Mouse (Mus musculus) spleen, adult 2 months (tissue): Measurements from ENCODE around the gene Tmpo. TPM values are rescaled to one million over a fixed set of nuclear protein-coding genes. Genes with fewer than 3 reads are reported as not detected.

ENCODE experiments used
- DNase-seq, 2 experiments: peaks; one replicate each; pipeline versions ENCODE4 v3.0.0 to v3.0.0-alpha.2; 2012 to 2021; ENCODE audit warnings: low spot score in 2 of 2, low read depth in 1 of 2
- H3K27ac ChIP-seq: fragments of 200-500 bp; 2 replicates; pipeline ENCODE4 v1.5.1; 2012; ENCODE audit warnings: low read length, inconsistent platforms; ENCODE audit not compliant: insufficient read depth
- H3K27me3 ChIP-seq: fragments of 200-500 bp; 2 replicates; pipeline ENCODE4 v1.6.1; 2012; ENCODE audit warnings: mild to moderate bottlenecking, moderate library complexity, low read length, inconsistent platforms; ENCODE audit not compliant: control insufficient read depth, insufficient read depth
- H3K36me3 ChIP-seq: fragments of 200-500 bp; 2 replicates; pipeline ENCODE4 v1.6.1; 2012; ENCODE audit warnings: mild to moderate bottlenecking, low read length, inconsistent platforms; ENCODE audit not compliant: control insufficient read depth, insufficient read depth
- H3K4me1 ChIP-seq: fragments of 200-500 bp; 2 replicates; pipeline ENCODE4 v1.6.1; 2011; ENCODE audit warnings: inconsistent platforms; ENCODE audit not compliant: control insufficient read depth, insufficient read depth, insufficient read length
- H3K4me3 ChIP-seq: fragments of 200-500 bp; 2 replicates; pipeline ENCODE4 v1.5.1; 2011; ENCODE audit warnings: mild to moderate bottlenecking, inconsistent platforms; ENCODE audit not compliant: insufficient read depth, insufficient read length; ENCODE audit errors: extremely low read depth
- CTCF ChIP-seq: fragments of 200-500 bp; IDR thresholded peaks from 2 replicates; pipeline ENCODE4 v1.5.1; 2011; ENCODE audit warnings: mild to moderate bottlenecking, inconsistent platforms; ENCODE audit not compliant: insufficient read depth, insufficient read length, insufficient replicate concordance; ENCODE audit errors: extremely low read depth
- POLR2A ChIP-seq: fragments of 200-500 bp; IDR thresholded peaks from 2 replicates; pipeline ENCODE4 v1.6.1; 2011; ENCODE audit warnings: low read depth, low read length, inconsistent platforms
- WGBS: fragments of 180-500 bp; shearing (Covaris S2); methylation state at CpG from one replicate; pipeline ENCODE4 v1.1.7; 2018; 5-methylcytosine and 5-hydroxymethylcytosine counted together
- polyA plus RNA-seq: library from polyadenylated mRNA; depleted of rRNA; stranded (reverse); fragments of >200 nt; gene quantifications from 2 replicates; pipeline ENCODE4 v1.2.3, GENCODE M21; 2012

Gene Tmpo
- polyA plus RNA-seq, 1 experiment, result 37.0 TPM

- TF ChIP-seq POLR2A (no peak), CTCF (no peak)
- DNase-seq, result no peak
- Histone ChIP-seq H3K27ac (no peak overlapping the region), H3K4me3 (no peak overlapping the region), H3K27me3 (no peaks in the 10 kb centered on the region), H3K4me1 (no peaks in the 10 kb centered on the region), H3K36me3 (peaks cover 3% of the 10 kb centered on the region)
- 59% methylated on average over 10 of the region's 10 CpGs for WGBS
Measured at GRCm38 (mm10) chr10:91142654-91143191, 38.4 kb downstream of the Tmpo start.

GRCm38 (mm10) chr10:91141564-91141963 is 39.6 kb downstream of the Tmpo start:
- 22% methylated on average over 2 of the region's 2 CpGs for WGBS
- H3K27me3 ChIP-seq, result no peaks in the 10 kb centered on the region
- TF ChIP-seq POLR2A, result no peak
- TF ChIP-seq CTCF, result no peak
- peaks cover 3% of the 10 kb centered on the region for H3K36me3 ChIP-seq
- H3K4me3 ChIP-seq, result no peak overlapping the region
- peaks cover 3% of the 10 kb centered on the region; the same call in 1 of the 2 replicates for H3K4me1 ChIP-seq
- H3K27ac ChIP-seq, result no peak overlapping the region
- DNase-seq, result peak in 1 of 2 experiments; percentile 51

GRCm38 (mm10) chr10:91139148-91139766 is 41.9 kb downstream of the Tmpo start:
- TF ChIP-seq CTCF (no peak), POLR2A (no peak)
- Histone ChIP-seq H3K4me1 (peaks cover 3% of the 10 kb centered on the region; the same call in 1 of the 2 replicates), H3K4me3 (no peak overlapping the region), H3K27me3 (no peaks in the 10 kb centered on the region), H3K27ac (no peak overlapping the region), H3K36me3 (no peaks in the 10 kb centered on the region)
- 87% methylated on average over 14 of the region's 14 CpGs for WGBS
- DNase-seq, result no peak

GRCm38 (mm10) chr10:91138317-91138716 is 42.8 kb downstream of the Tmpo start:
- H3K36me3 ChIP-seq, result no peaks in the 10 kb centered on the region
- WGBS, result 27% methylated on average over 3 of the region's 3 CpGs
- TF ChIP-seq POLR2A, result no peak
- no peak for TF ChIP-seq CTCF
- H3K4me3 ChIP-seq, result no peak overlapping the region
- no peak overlapping the region for H3K27ac ChIP-seq
- H3K27me3 ChIP-seq, result no peaks in the 10 kb centered on the region
- peak in 1 of 2 experiments; percentile 40 for DNase-seq
- H3K4me1 ChIP-seq, result peaks cover 3% of the 10 kb centered on the region; the same call in 1 of the 2 replicates

- WGBS, result 56% methylated on average over 9 of the region's 9 CpGs
- 0 out of 2 replicates have a peak overlapping the region, but pooled peaks have one; percentile 20 for H3K27ac ChIP-seq
- TF ChIP-seq POLR2A (no peak), CTCF (no peak)
- H3K27me3 ChIP-seq, result no peaks in the 10 kb centered on the region
- H3K4me1 ChIP-seq, result peaks cover 3% of the 10 kb centered on the region; the same call in 1 of the 2 replicates
- no peak for DNase-seq
- H3K4me3 ChIP-seq, result no peak overlapping the region
- no peaks in the 10 kb centered on the region for H3K36me3 ChIP-seq
Measured at GRCm38 (mm10) chr10:91137400-91137799, 43.7 kb downstream of the Tmpo start.

- DNase-seq, result no peak
- no peak for TF ChIP-seq POLR2A
- TF ChIP-seq CTCF, result no peak
- Histone ChIP-seq H3K27me3 (no peaks in the 10 kb centered on the region), H3K27ac (no peak overlapping the region), H3K36me3 (no peaks in the 10 kb centered on the region), H3K4me3 (no peak overlapping the region), H3K4me1 (peaks cover 3% of the 10 kb centered on the region; the same call in 1 of the 2 replicates)
- WGBS, result 94% methylated on average over 7 of the region's 7 CpGs
Measured at GRCm38 (mm10) chr10:91135302-91135972, 45.7 kb downstream of the Tmpo start.
